Mouse (Mus musculus) heart, adult 9 months (tissue): ENCODE data around the gene Frmd4a.
"Not testable (repeated sequence)": the region's sequence is repeated elsewhere in the genome, so short reads cannot be mapped to it uniquely, and the experiment has no call there.

Experiments
- DNase-seq, 2 experiments: peaks; one replicate each; pipeline ENCODE4 v3.0.0; 2022; ENCODE audit warnings: low spot score in 2 of 2

The Frmd4a gene

DNA sequence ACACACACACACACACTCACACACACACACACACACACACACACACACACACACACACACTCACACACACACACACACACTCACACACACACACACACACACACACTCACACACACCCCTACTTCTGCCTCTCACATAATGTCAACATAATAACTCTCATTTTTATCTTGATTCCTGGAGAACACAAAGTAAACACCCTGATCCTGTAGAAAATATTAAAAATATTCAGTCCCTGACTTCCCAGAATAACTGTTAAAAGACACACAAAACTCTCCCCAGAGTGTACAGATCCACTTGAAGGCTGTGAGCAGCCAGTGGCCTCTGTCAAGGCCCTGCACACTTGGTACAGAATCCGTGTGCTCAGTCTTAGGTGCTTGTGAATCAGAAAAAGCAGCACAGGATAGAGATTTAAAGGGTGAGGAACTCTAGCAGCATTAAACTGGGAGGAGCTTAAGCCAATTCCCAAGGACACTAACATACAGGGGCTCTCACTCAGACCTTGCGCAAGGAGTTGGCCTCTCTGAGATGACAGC lies 597.6 kb downstream of the Frmd4a start:
- DNase-seq: no peak

- no peak for DNase-seq
Measured at GRCm38 (mm10) chr2:4616995-4617394, 599.5 kb downstream of the Frmd4a start.

DNA sequence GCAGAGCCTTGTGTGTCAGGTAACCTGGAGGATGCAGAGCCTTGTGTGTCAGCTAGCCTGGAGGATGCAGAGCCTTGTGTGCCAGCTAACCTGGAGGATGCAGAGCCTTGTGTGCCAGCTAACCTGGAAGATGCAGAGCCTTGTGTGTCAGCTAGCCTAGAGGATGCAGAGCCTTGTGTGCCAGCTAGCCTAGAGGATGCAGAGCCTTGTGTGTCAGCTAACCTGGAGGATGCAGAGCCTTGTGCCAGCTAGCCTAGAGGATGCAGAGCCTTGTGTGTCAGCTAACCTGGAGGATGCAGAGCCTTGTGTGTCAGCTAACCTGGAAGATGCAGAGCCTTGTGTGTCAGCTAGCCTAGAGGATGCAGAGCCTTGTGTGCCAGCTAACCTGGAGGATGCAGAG lies 601.6 kb downstream of the Frmd4a start:
- DNase-seq: not testable (repeated sequence)

DNA sequence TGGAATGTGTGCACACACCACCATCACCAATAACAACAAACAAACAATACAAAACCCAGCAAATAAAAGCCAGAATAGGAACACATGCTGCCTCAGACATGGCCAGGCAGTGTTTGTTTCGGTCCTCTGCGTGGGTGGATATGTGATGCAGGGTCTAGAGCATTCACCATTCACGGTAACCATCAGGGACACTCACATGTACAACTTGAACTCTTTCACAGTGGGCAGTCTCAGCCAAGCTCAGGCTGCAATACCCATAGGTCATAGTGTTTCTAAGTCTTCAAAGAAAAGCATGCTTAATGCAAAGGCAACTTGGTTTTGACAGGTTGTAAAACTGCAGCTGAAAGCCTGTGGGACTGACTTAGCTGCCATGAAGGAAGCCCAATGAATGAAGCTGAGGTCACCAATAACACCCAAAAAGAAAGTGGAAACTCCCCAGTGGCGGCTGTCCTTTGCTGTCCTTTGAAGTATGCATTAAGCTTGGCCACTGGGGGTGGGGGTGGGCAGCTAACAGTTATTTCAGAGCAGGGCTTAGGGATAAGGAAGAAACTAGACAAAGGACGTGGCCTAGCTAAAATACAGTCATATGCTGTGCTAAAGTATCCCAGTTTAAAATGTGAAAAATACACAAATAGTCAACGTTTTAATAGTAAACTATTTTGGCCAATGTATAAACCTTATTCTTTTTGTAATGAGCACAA lies 602.5 kb downstream of the Frmd4a start:
- DNase-seq: no peak

DNA sequence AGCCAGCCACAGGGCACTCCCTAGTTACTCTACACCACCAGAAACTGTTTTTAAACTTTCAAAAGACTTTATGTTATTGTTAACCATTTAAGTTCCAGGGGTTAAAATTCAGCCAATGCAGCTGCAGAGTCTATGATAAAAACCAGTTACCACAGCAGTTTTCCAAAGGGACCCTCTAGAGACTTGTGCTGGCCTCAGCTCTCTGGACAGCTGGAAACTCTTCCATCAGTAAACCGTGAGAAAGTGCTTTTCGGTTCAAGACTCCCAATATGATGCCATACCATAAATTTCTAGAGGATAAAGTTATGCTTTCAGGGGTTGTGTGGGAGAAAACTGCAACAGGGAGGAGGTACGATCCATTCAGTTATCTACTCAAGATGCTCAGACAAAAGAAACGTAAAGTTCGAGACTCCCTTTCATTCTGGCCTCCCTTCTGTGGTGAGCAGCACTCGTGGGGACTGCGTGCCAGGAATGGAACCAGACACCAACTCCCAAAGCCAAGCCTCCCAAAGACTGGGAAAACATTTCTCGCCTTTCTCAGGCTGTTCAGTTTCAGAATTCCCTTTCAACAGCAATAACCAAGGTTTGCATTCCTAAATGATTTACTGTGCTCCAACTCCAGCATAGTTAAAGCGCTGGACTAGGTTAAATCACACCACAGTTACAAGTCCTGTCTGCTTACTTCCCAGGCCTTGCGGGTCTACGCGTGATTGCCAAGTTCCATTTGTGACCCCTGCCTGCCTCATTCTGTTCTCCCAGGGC lies 603.3 kb downstream of the Frmd4a start:
- DNase-seq: peak; percentile 75 to 79

- peak in 1 of 2 experiments; percentile 39 for DNase-seq
Measured at GRCm38 (mm10) chr2:4621471-4621985, 604.0 kb downstream of the Frmd4a start.

DNA sequence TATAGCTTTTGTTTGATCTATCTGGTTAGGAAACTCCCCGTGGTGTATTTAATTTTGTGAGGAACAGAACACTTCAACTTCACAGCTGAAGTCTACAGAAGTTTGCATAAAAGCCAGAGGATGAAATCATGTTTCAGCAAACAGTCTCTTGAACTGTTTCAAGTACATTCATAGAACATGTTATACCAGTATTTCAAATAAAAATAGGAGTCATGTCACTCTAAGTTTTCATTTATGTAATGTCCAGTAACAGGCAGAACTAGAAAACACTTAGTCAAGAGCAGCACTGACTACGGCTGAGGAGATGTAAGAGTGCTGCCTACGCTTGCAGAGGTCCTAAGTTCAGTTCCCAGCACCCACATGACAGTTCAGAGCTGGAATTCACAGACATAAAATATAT lies 609.4 kb downstream of the Frmd4a start:
- DNase-seq: no peak

DNA sequence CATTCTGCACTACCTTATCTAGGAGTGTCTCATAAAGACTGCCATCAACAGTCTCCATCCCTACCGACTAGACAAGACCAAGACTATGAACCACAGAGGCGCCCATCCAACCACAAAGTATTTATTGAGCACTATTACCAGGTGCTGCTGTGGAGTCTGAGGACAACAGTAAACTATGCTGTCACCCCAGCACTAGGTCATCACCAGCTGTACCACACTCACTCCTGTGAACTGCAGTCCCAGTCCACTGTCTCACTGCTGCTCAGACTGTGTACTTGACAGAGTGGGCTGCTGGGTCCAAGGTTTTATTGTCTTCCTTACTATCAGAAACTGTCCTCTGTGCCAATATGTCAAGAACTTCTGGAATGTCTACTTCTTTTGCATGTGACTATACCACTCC lies 611.4 kb downstream of the Frmd4a start:
- no peak for DNase-seq

DNA sequence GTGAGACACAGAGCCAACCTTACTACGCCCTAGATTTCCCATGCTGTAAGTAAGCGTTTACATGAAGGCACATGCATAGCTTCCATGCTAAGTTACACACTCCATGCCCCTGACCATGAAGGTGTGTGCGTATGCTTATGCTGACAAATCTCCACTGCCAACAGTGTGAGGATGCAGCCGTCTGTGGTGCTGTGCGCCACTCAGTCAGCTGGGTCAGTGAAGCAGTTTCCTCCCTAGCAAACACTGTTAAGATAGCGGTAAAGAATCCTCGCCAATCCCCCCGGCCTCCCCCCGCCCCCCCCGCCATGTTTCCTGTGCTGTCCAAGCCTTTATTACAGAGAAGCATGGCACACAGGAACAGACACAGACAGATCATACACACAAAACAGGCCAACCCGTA lies 612.0 kb downstream of the Frmd4a start:
- no peak for DNase-seq

DNA sequence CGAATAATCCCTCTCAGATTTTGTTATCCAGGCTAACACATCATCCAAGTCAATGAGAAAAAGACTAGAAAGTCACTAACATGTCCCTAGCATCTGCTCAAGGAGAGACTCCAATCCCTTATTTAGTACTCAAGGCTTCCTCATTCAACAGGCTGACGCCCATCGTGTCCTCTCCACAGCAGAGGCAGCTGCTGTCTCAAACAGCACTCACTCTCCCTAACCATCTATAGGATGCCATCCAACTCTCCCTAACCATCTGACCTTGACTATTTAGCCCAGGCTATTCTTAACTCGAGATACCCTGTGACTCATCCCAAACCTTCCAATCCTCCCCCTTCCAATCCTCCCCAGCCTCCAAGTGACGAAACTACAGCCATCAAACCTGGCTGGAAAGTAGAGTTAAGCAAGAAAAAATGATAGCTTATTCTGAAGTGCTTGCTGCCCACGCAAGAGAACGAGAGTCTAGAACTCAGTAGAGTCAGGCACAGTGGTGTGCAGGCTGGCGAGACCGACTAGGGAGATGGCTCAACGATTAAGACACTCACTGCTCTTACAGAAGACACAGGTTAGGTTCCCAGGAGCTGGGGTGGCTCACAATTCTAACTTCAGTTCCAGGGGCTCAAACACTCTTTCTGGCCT lies 612.8 kb downstream of the Frmd4a start:
- no peak for DNase-seq

DNA sequence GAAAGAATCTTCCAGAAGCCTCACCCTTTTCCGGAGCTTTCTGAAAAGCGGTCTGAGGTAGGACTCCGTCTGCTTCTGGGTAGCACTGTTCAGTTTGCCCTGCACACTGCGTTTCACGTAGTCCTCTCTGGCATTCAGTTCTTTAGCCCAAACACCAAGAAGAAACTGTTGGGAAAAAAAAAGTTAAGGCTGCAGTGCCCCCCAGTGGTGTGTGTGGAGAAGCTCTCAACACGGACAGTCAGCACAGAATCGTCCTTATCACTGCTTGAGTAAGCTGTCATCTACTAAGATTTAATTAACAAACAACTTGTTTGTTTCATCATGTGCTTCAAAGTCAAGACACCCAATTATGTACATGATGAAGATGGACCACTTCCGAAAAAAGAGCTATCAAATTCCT lies 618.3 kb downstream of the Frmd4a start:
- no peak for DNase-seq

- DNase-seq: no peak
Measured at GRCm38 (mm10) chr2:4636656-4637055, 619.1 kb downstream of the Frmd4a start.

GRCm38 (mm10) chr2:4638189-4638588 lies 620.7 kb downstream of the Frmd4a start:
- DNase-seq: no peak

DNA sequence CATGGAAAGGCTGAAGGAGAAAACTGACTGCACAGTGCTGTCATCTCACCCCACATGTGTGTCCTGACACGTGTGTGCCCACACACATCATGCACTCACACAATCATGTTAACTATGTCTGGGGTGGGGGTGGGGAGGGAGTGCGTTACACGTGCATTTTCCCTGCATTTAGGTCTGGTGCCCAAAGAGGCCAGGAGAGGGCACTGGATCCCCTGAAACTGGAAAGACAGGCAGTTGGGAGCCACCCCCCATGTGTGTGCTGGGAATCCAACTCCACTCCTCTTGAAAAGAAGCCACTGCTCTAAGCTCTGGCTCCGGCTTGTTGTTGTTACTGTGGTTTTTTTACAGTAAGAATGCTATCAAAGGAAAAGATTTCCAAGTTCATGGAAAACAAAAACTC lies 627.5 kb downstream of the Frmd4a start:
- no peak for DNase-seq

DNA sequence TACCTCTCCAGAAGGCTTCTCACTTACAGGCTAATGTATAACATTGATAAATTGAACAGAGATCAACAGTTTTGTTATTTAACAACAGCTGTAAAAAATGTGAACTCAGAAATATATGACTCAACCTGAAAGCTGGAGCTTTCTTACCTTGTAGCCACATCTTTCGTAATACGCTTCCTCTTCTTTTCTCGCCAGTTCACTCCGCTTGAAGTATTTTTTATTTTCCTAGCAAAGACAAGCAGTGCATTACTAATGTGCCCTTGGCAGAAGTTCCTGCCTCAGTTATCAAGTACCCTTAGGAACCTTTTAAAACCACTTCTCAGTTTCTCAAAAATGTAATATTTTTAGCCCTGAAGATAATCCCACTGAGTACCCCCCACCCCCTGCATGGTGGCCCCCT lies 630.6 kb downstream of the Frmd4a start:
- no peak for DNase-seq

- no peak for DNase-seq
Measured at GRCm38 (mm10) chr2:4649646-4650045, 632.1 kb downstream of the Frmd4a start.

DNA sequence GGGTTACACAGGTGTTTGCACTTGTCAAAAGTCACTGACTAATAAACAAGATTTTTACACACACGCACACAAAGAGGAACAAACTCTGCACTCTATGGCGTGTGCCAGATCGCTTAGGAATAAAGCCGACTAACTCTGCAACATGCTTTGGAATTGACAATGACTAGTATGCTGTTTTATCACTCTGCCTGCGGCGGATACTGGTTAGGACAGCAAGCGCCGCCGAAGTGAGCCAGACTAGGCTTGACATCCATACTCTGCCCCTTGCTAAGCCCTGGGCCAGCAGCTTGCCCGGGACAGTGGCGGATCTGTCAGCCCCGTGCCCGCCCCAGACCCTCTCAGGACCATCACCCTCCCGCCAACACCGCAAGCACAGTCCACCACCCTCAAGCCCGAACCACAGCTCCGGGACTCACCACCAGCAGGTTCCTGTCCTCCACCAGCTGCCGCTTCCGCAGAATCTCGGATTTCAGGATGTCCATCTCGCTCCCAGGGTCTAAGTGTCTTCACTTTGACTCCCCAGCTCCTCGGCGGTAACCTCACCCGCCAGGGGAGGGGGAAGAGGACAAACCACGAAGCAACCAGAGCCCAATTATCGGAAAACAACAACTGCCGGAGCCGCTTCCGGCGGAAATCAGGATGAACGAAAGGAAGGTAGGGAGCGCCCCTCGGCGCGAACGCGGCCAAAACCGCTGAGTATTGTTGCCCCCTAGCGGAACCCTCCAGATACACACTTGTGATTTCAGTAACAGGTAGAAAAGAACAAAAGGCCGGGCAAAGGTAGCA lies 634.2 kb downstream of the Frmd4a start, which contains the start of gene Prpf18:
Gene Prpf18 (minus strand): TSS at position 614 of the 786 bp plus-strand sequence.
- DNase-seq: peak; percentile 77 to 88

DNA sequence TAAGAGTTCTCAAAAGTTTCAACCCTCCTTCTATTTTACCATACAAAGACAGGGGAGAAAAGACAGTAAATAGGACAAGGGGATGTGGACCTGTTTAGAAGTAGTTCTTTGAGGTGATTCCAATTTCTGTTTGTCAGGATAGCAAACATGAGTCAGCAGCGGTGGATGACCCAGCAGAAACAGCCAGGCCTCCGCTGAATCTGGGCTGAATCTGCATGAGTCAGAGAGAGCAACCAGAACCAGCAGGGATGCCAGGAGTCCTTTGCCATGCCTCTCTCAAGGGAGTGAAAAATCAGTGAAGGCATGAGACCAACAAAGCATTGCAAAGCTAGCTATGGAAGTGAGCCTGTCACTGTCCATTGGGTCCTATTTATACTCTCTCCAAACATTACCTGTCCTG lies 643.2 kb downstream of the Frmd4a start:
- DNase-seq: no peak
